Mouse (Mus musculus): ENCODE measurements around the gene Snap29. TPM values are rescaled to one million over a fixed set of nuclear protein-coding genes. Genes with fewer than 3 reads are reported as not detected.
A peak's percentile ranks its signal among the peaks of the same experiment; 100 is the strongest.

Gene Snap29
- polyA plus RNA-seq (2012; rRNA removed), result 9.5 and 19.6 TPM in 2 replicates

GRCm38 (mm10) chr16:17405736-17406443, at the start of gene Snap29, which contains the start of gene Pi4ka:
TSS of gene Snap29 (plus strand) at chr16:17405986.
TSS of gene Pi4ka (minus strand) at chr16:17406314.
- TF ChIP-seq CTCF (IDR thresholded peaks at IDR 0.05; ENCODE audit: borderline replicate concordance, extremely low read depth, insufficient read depth, insufficient read length) (no peak), POLR2A (IDR thresholded peaks at IDR 0.05; ENCODE audit: borderline replicate concordance, extremely low read depth, insufficient read depth, insufficient read length, poor library complexity, severe bottlenecking) (peak; percentile 89; the same call in 1 of the 2 replicates)
- peak; percentile 99 for DNase-seq (ENCODE audit: low read depth)

- DNase-seq (ENCODE audit: low read depth), result no peak
- TF ChIP-seq POLR2A (IDR thresholded peaks at IDR 0.05; ENCODE audit: borderline replicate concordance, extremely low read depth, insufficient read depth, insufficient read length, poor library complexity, severe bottlenecking), result no peak
- TF ChIP-seq CTCF (IDR thresholded peaks at IDR 0.05; ENCODE audit: borderline replicate concordance, extremely low read depth, insufficient read depth, insufficient read length), result no peak
Measured at GRCm38 (mm10) chr16:17356031-17356430, 49.8 kb upstream of the Snap29 start.

- no peak for DNase-seq (ENCODE audit: low read depth)
- no peak for TF ChIP-seq POLR2A (IDR thresholded peaks at IDR 0.05; ENCODE audit: borderline replicate concordance, extremely low read depth, insufficient read depth, insufficient read length, poor library complexity, severe bottlenecking)
- no peak for TF ChIP-seq CTCF (IDR thresholded peaks at IDR 0.05; ENCODE audit: borderline replicate concordance, extremely low read depth, insufficient read depth, insufficient read length)
Measured at GRCm38 (mm10) chr16:17358787-17359186, 47.0 kb upstream of the Snap29 start.

GRCm38 (mm10) chr16:17382306-17382705, 23.5 kb upstream of the Snap29 start:
- no peak for TF ChIP-seq CTCF (IDR thresholded peaks at IDR 0.05; ENCODE audit: borderline replicate concordance, extremely low read depth, insufficient read depth, insufficient read length)
- no peak for TF ChIP-seq POLR2A (IDR thresholded peaks at IDR 0.05; ENCODE audit: borderline replicate concordance, extremely low read depth, insufficient read depth, insufficient read length, poor library complexity, severe bottlenecking)
- no peak for DNase-seq (ENCODE audit: low read depth)

GRCm38 (mm10) chr16:17383594-17384326, 22.0 kb upstream of the Snap29 start:
- TF ChIP-seq CTCF (IDR thresholded peaks at IDR 0.05; ENCODE audit: borderline replicate concordance, extremely low read depth, insufficient read depth, insufficient read length), result no peak
- no peak for TF ChIP-seq POLR2A (IDR thresholded peaks at IDR 0.05; ENCODE audit: borderline replicate concordance, extremely low read depth, insufficient read depth, insufficient read length, poor library complexity, severe bottlenecking)

GRCm38 (mm10) chr16:17392784-17393183, 13.0 kb upstream of the Snap29 start:
- TF ChIP-seq POLR2A (IDR thresholded peaks at IDR 0.05; ENCODE audit: borderline replicate concordance, extremely low read depth, insufficient read depth, insufficient read length, poor library complexity, severe bottlenecking), result no peak
- no peak for DNase-seq (ENCODE audit: low read depth)

More at GRCm38 (mm10) chr16:17383594-17384326, 22.0 kb upstream of the Snap29 start:
- DNase-seq (ENCODE audit: low read depth), result no peak

GRCm38 (mm10) chr16:17402855-17403254, 2.9 kb upstream of the Snap29 start:
- DNase-seq (ENCODE audit: low read depth), result peak; percentile 25
- TF ChIP-seq CTCF (IDR thresholded peaks at IDR 0.05; ENCODE audit: borderline replicate concordance, extremely low read depth, insufficient read depth, insufficient read length) (peak; percentile 36; the same call in 1 of the 2 replicates), POLR2A (IDR thresholded peaks at IDR 0.05; ENCODE audit: borderline replicate concordance, extremely low read depth, insufficient read depth, insufficient read length, poor library complexity, severe bottlenecking) (no peak)

GRCm38 (mm10) chr16:17405271-17405696, 502 bp upstream of the Snap29 start:
- no peak for DNase-seq (ENCODE audit: low read depth)
- TF ChIP-seq POLR2A (IDR thresholded peaks at IDR 0.05; ENCODE audit: borderline replicate concordance, extremely low read depth, insufficient read depth, insufficient read length, poor library complexity, severe bottlenecking) (no peak), CTCF (IDR thresholded peaks at IDR 0.05; ENCODE audit: borderline replicate concordance, extremely low read depth, insufficient read depth, insufficient read length) (no peak)

- peak; percentile 51 for DNase-seq (ENCODE audit: low read depth)
- TF ChIP-seq CTCF (IDR thresholded peaks at IDR 0.05; ENCODE audit: borderline replicate concordance, extremely low read depth, insufficient read depth, insufficient read length), result no peak
- TF ChIP-seq POLR2A (IDR thresholded peaks at IDR 0.05; ENCODE audit: borderline replicate concordance, extremely low read depth, insufficient read depth, insufficient read length, poor library complexity, severe bottlenecking), result no peak
Measured at GRCm38 (mm10) chr16:17406512-17407231, 886 bp downstream of the Snap29 start.

- DNase-seq (ENCODE audit: low read depth), result no peak
- TF ChIP-seq POLR2A (IDR thresholded peaks at IDR 0.05; ENCODE audit: borderline replicate concordance, extremely low read depth, insufficient read depth, insufficient read length, poor library complexity, severe bottlenecking) (no peak), CTCF (IDR thresholded peaks at IDR 0.05; ENCODE audit: borderline replicate concordance, extremely low read depth, insufficient read depth, insufficient read length) (no peak)
Measured at GRCm38 (mm10) chr16:17409046-17409445, 3.3 kb downstream of the Snap29 start.

- no peak for TF ChIP-seq CTCF (IDR thresholded peaks at IDR 0.05; ENCODE audit: borderline replicate concordance, extremely low read depth, insufficient read depth, insufficient read length)
- TF ChIP-seq POLR2A (IDR thresholded peaks at IDR 0.05; ENCODE audit: borderline replicate concordance, extremely low read depth, insufficient read depth, insufficient read length, poor library complexity, severe bottlenecking), result no peak
- no peak for DNase-seq (ENCODE audit: low read depth)
Measured at GRCm38 (mm10) chr16:17410209-17410608, 4.4 kb downstream of the Snap29 start.

Measured in brain, embryonic 14.5 days (tissue).